Mouse (Mus musculus) forebrain, embryonic 14.5 days (tissue): ENCODE results near the gene Mdk. TPM values are rescaled to one million over a fixed set of nuclear protein-coding genes. Genes with fewer than 3 reads are reported as not detected.

ENCODE experiments used
- ATAC-seq: fragments of 200-750 bp; cut with Nextera tagmentation; 2 replicates; pipeline ENCODE4 v1.8.0; 2017; ENCODE audit warnings: mild to moderate bottlenecking, moderate library complexity
- DNase-seq: peaks from one replicate; pipeline ENCODE4 v3.0.0-alpha.2; 2015; ENCODE audit warnings: low spot score
- H3K27ac ChIP-seq: fragments of 300-500 bp; sonication (generic); 2 replicates; pipeline ENCODE4 v1.5.1; 2014; ENCODE audit warnings: low read depth, mild to moderate bottlenecking, control low read depth, low read length, moderate library complexity
- H3K27me3 ChIP-seq: fragments of 300-500 bp; sonication (generic); replicated peaks from 2 replicates; pipeline ENCODE4 v1.6.1; 2014; ENCODE audit warnings: low read length, control low read depth, mixed read lengths; ENCODE audit not compliant: control insufficient read depth, insufficient read depth
- H3K36me3 ChIP-seq: fragments of 300-500 bp; sonication (generic); 2 replicates; pipeline ENCODE4 v1.6.1; 2014; ENCODE audit warnings: low read length, control low read depth; ENCODE audit not compliant: control insufficient read depth, insufficient read depth
- H3K4me1 ChIP-seq: fragments of 300-500 bp; sonication (generic); 2 replicates; pipeline ENCODE4 v1.6.1; 2014; ENCODE audit warnings: antibody characterized with exemption, low read length, control low read depth; ENCODE audit not compliant: control insufficient read depth, insufficient read depth
- H3K4me2 ChIP-seq: fragments of 300-500 bp; sonication (generic); 2 replicates; pipeline ENCODE4 v1.6.1; 2014; ENCODE audit warnings: mild to moderate bottlenecking, control low read depth, low read length
- H3K4me3 ChIP-seq: fragments of 300-500 bp; sonication (generic); 2 replicates; pipeline ENCODE4 v1.5.1; 2014; ENCODE audit warnings: low read depth, low read length, control low read depth
- H3K9ac ChIP-seq: fragments of 300-500 bp; sonication (generic); 2 replicates; pipeline ENCODE4 v1.6.1; 2014; ENCODE audit warnings: mild to moderate bottlenecking, low read length, control low read depth, moderate library complexity
- H3K9me3 ChIP-seq: fragments of 300-500 bp; sonication (generic); replicated peaks from 2 replicates; pipeline ENCODE4 v1.6.1; 2016; ENCODE audit warnings: low read length, control low read depth, mixed read lengths; ENCODE audit not compliant: control insufficient read depth
- WGBS: fragments of 180-500 bp; shearing (Covaris S2); extraction: QIAGEN DNeasy Blood & Tissue Kit; methylation state at CpG from one replicate; pipeline ENCODE4 v1.1.7; 2014; 5-methylcytosine and 5-hydroxymethylcytosine counted together
- polyA plus RNA-seq: library from polyadenylated mRNA; unstranded; fragments of >200 nt; fragmentation: Nextera tagmentation; extraction: Ambion mirVana; gene quantifications from 2 replicates; pipeline ENCODE4 v1.2.1, GENCODE M21; 2014

Gene Mdk
- polyA plus RNA-seq, 1 experiment from 2014 or later: 462 TPM

GRCm38 (mm10) chr2:91950275-91951085 lies 18.4 kb upstream of the Mdk start:
- H3K36me3 ChIP-seq: no peaks in the 10 kb centered on the region
- H3K9me3 ChIP-seq: no peaks in the 10 kb centered on the region
- WGBS: 13% methylated on average over 15 of the region's 15 CpGs
- peak overlapping the region; percentile 32 for H3K4me2 ChIP-seq
- peak overlapping the region; percentile 35 for H3K9ac ChIP-seq
- no peaks in the 10 kb centered on the region for H3K27me3 ChIP-seq
- H3K4me1 ChIP-seq: peaks cover 31% of the 10 kb centered on the region
- no peak overlapping the region for H3K4me3 ChIP-seq
- DNase-seq: peak; percentile 78
- peak; percentile 70 for ATAC-seq
- peak overlapping the region; percentile 84 for H3K27ac ChIP-seq

- DNase-seq: peak; percentile 61
Observed at GRCm38 (mm10) chr2:91949411-91950274, 17.5 kb upstream of the Mdk start.

DNA sequence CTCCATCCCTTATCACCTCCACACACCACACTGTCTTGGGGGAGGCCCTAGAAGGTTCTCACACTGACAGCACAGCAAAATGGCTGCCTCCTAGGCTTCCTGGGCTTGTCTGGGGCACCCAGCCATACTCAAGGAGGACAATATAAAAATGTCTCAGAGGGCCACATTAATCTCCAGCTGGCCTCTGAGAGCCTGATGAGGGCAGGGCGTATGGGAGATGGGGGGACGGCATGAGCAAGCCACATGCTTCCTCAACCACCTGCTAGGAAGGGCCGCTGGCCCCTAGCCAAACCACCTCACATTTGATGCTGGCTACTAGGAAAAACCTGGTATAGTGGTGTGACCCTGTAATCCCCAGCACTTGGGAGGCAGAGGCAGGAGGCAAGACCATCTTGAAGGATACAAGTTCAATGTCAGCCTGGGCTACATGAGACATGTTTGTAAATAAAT lies 16.7 kb upstream of the Mdk start:
- no peak overlapping the region; the same call in 1 of the 2 replicates for H3K27ac ChIP-seq
- no peaks in the 10 kb centered on the region for H3K36me3 ChIP-seq
- no peaks in the 10 kb centered on the region for H3K27me3 ChIP-seq
- ATAC-seq (no peak), DNase-seq (no peak)
- H3K9ac ChIP-seq: no peak overlapping the region
- H3K4me2 ChIP-seq: no peak overlapping the region
- WGBS: 68% methylated on average over 3 of the region's 3 CpGs
- H3K4me3 ChIP-seq: no peak overlapping the region
- H3K4me1 ChIP-seq: peaks cover 33% of the 10 kb centered on the region
- no peaks in the 10 kb centered on the region for H3K9me3 ChIP-seq

More at GRCm38 (mm10) chr2:91949411-91950274, 17.5 kb upstream of the Mdk start:
- Histone ChIP-seq H3K9me3 (no peaks in the 10 kb centered on the region), H3K4me3 (no peak overlapping the region), H3K36me3 (no peaks in the 10 kb centered on the region), H3K4me2 (peak overlapping the region; percentile 32), H3K9ac (peak overlapping the region; percentile 35), H3K4me1 (peaks cover 31% of the 10 kb centered on the region), H3K27ac (peak overlapping the region; percentile 84), H3K27me3 (no peaks in the 10 kb centered on the region)
- peak; percentile 27 for ATAC-seq
- WGBS: 60% methylated on average over 17 of the region's 17 CpGs

GRCm38 (mm10) chr2:91948151-91948509 lies 16.0 kb upstream of the Mdk start:
- DNase-seq (no peak), ATAC-seq (no peak)
- peaks cover 33% of the 10 kb centered on the region for H3K4me1 ChIP-seq
- H3K27ac ChIP-seq: peak overlapping the region; percentile 39; the same call in 1 of the 2 replicates
- 85% methylated on average over 6 of the region's 6 CpGs for WGBS
- H3K36me3 ChIP-seq: no peaks in the 10 kb centered on the region
- H3K4me3 ChIP-seq: no peak overlapping the region
- no peak overlapping the region for H3K9ac ChIP-seq
- no peaks in the 10 kb centered on the region for H3K27me3 ChIP-seq
- H3K4me2 ChIP-seq: no peak overlapping the region
- H3K9me3 ChIP-seq: no peaks in the 10 kb centered on the region

- no peak for DNase-seq
- no peaks in the 10 kb centered on the region for H3K36me3 ChIP-seq
- no peaks in the 10 kb centered on the region for H3K27me3 ChIP-seq
- H3K9ac ChIP-seq: 0 out of 2 replicates have a peak overlapping the region, but pooled peaks have one; percentile 25
- WGBS: 46% methylated on average over 11 of the region's 11 CpGs
- no peak for ATAC-seq
- peak overlapping the region; percentile 39 for H3K27ac ChIP-seq
- no peaks in the 10 kb centered on the region for H3K9me3 ChIP-seq
- H3K4me1 ChIP-seq: peaks cover 33% of the 10 kb centered on the region
- H3K4me2 ChIP-seq: no peak overlapping the region
- H3K4me3 ChIP-seq: no peak overlapping the region
Observed at GRCm38 (mm10) chr2:91947397-91948150, 15.5 kb upstream of the Mdk start.

DNA sequence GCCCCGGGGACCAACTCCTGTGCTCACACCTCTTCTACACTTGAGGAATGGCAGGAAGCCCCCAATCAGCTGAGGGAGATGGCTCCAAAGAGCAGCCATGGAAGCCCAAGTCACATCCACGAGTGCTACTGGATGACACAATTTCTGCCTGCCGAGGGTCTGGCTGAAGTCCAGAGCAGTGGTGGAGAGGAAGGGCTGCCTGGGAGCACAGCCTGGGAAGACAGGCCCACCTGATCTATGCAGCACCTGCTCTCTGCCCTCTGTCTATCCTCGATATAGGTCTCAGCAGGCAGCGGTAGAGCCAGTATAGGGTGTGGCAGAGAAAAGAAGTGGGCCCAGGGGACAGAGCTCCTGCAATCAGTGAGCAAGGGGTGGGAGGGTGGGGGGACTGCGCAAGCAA lies 14.7 kb upstream of the Mdk start:
- Histone ChIP-seq H3K4me3 (no peak overlapping the region), H3K9ac (no peak overlapping the region), H3K4me2 (no peak overlapping the region), H3K4me1 (peaks cover 33% of the 10 kb centered on the region), H3K27me3 (no peaks in the 10 kb centered on the region), H3K36me3 (0 out of 2 replicates have a peak, but pooled peaks cover 4% of the 10 kb centered on the region), H3K27ac (no peak overlapping the region), H3K9me3 (no peaks in the 10 kb centered on the region)
- WGBS: 60% methylated on average over 6 of the region's 6 CpGs
- ATAC-seq: no peak
- no peak for DNase-seq

- H3K9me3 ChIP-seq: no peaks in the 10 kb centered on the region
- no peak within 1 kb of the TSS for H3K27ac ChIP-seq
- no peaks in the 10 kb centered on the region for H3K27me3 ChIP-seq
- H3K9ac ChIP-seq: no peak within 1 kb of the TSS
- peaks cover 29% of the 10 kb centered on the region for H3K4me1 ChIP-seq
- H3K36me3 ChIP-seq: 0 out of 2 replicates have a peak, but pooled peaks cover 4% of the 10 kb centered on the region
- no peak within 1 kb of the TSS for H3K4me2 ChIP-seq
- H3K4me3 ChIP-seq: no peak within 1 kb of the TSS
- DNase-seq (no peak), ATAC-seq (no peak)
- WGBS: 81% methylated on average over 18 of the region's 18 CpGs
Observed at GRCm38 (mm10) chr2:91945483-91945882, 13.4 kb upstream of the Mdk start, which contains the start of gene Gm9821. Gene Gm9821, plus strand, starts transcription at chr2:91945703.

DNA sequence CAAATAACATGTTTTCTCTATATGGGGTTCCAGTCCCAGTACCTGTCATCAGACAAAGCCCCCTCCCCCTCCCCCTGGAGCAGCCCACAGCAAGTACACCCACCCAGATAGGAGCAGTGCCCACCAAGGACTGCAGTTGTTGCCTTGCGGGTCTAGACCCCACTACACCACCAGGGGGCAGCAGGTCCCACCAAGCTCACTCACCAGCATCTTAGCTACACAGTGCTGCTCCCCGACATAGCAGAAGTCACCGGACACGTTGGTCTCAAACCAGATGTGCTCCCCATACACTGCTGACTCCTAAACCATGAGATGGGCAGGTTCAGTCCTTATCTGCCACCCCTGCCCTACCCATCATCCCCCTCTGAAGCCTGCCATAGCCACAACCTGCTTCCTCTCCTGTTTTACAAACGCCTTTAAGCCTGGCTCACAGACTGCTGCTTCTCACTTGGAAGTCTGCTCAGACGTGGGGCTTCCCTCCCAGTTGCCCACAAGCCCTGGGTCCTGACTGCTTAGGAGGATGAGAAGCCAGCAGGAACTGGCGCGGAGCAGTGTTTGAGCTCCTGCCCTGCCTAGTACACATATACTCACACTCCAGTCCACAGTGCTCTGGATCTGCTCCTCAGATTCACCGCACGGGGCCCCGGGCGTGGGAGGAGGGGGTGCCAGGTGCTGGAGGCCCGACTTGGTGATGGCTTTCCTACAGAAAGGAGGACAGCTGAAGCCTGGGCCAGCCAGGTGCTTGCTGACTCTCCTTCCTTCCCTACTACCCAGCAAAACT lies 12.3 kb upstream of the Mdk start:
- H3K36me3 ChIP-seq: peaks cover 9% of the 10 kb centered on the region
- H3K9ac ChIP-seq: no peak overlapping the region
- WGBS: 49% methylated on average over 13 of the region's 13 CpGs
- H3K27me3 ChIP-seq: no peaks in the 10 kb centered on the region
- peak; percentile 82 for DNase-seq
- H3K4me3 ChIP-seq: no peak overlapping the region
- ATAC-seq: peak; percentile 83
- peaks cover 17% of the 10 kb centered on the region for H3K4me1 ChIP-seq
- no peak overlapping the region for H3K4me2 ChIP-seq
- no peaks in the 10 kb centered on the region for H3K9me3 ChIP-seq
- H3K27ac ChIP-seq: no peak overlapping the region
